Mouse (Mus musculus): Measurements from ENCODE around the gene Sdhaf1. TPM values are rescaled to one million over a fixed set of nuclear protein-coding genes. Genes with fewer than 3 reads are reported as not detected.
A peak's percentile ranks its signal among the peaks of the same experiment; 100 is the strongest.

The Sdhaf1 gene
- polyA plus RNA-seq, 1 experiment = 6.1 TPM

DNA sequence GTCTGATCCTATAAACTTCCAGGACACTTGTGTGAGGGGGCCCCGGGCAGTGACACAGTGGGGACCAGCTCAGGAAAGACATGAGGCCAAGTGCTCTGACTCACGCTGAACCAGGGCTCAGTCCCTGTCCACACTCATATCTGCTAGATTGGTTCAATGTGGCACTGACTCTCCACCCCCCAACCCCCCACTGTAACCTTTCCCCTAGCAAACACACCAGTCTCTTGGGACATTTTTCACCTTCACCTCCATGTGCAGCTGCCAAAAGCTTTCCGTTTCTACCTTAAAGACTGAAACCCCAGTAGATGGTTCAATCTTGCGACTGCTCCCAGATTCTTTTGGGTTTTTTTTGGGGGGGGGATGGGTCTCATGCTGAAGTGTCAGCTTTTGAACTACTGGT is 30.4 kb upstream of the Sdhaf1 start:
- Histone ChIP-seq H3K27ac (ENCODE audit: control insufficient read depth, insufficient read depth, low read depth, low read length) (no peak overlapping the region), H3K27me3 (ENCODE audit: control insufficient read depth, insufficient read depth, low read length) (no peaks in the 10 kb centered on the region), H3K4me3 (ENCODE audit: control insufficient read depth, low read depth, low read length) (no peak overlapping the region; the same call in 1 of the 2 replicates), H3K36me3 (ENCODE audit: control insufficient read depth, insufficient read depth, low read length) (no peaks in the 10 kb centered on the region), H3K4me1 (ENCODE audit: control insufficient read depth, insufficient read depth, low read length) (peaks cover 3% of the 10 kb centered on the region)
- TF ChIP-seq CTCF (IDR thresholded peaks at IDR 0.05; ENCODE audit: control insufficient read depth, insufficient read depth, insufficient replicate concordance, low read depth, low read length) (no peak), POLR2A (IDR thresholded peaks at IDR 0.05; ENCODE audit: control insufficient read depth, low read depth, low read length) (no peak)

- no peak overlapping the region for H3K27ac ChIP-seq (ENCODE audit: control insufficient read depth, insufficient read depth, low read depth, low read length)
- no peaks in the 10 kb centered on the region for H3K27me3 ChIP-seq (ENCODE audit: control insufficient read depth, insufficient read depth, low read length)
- peaks cover 3% of the 10 kb centered on the region for H3K4me1 ChIP-seq (ENCODE audit: control insufficient read depth, insufficient read depth, low read length)
- H3K36me3 ChIP-seq (ENCODE audit: control insufficient read depth, insufficient read depth, low read length) = no peaks in the 10 kb centered on the region
- H3K4me3 ChIP-seq (ENCODE audit: control insufficient read depth, low read depth, low read length) = peak overlapping the region; percentile 80
- TF ChIP-seq POLR2A (IDR thresholded peaks at IDR 0.05; ENCODE audit: control insufficient read depth, low read depth, low read length) (no peak), CTCF (IDR thresholded peaks at IDR 0.05; ENCODE audit: control insufficient read depth, insufficient read depth, insufficient replicate concordance, low read depth, low read length) (peak; percentile 80; the same call in 1 of the 2 replicates)
Measured at GRCm38 (mm10) chr7:30353279-30353822, 29.7 kb upstream of the Sdhaf1 start.

DNA sequence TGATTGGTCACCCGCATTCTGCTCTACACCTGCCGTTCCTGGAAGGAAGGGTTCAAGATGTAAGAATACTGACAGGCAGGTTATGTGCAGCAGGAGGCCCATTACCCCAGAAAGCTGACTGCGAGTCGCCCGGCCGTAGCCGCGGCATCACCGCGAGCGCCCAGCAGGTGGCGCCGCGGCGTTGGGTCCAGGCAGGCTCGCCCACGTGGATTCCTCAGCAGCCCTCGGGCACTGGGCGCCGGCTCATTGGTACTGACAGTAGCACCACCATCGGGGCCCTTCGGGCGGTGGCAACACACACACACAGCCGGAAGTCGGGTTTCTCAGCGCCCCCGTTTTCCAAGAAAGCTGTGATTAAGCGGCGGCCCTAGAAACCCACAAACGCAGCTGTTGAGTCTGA is 24.1 kb upstream of the Sdhaf1 start:
- H3K27ac ChIP-seq (ENCODE audit: control insufficient read depth, insufficient read depth, low read depth, low read length) = no peak overlapping the region
- peaks cover 3% of the 10 kb centered on the region for H3K4me1 ChIP-seq (ENCODE audit: control insufficient read depth, insufficient read depth, low read length)
- no peaks in the 10 kb centered on the region for H3K36me3 ChIP-seq (ENCODE audit: control insufficient read depth, insufficient read depth, low read length)
- H3K27me3 ChIP-seq (ENCODE audit: control insufficient read depth, insufficient read depth, low read length) = no peaks in the 10 kb centered on the region
- H3K4me3 ChIP-seq (ENCODE audit: control insufficient read depth, low read depth, low read length) = peak overlapping the region; percentile 66
- TF ChIP-seq CTCF (IDR thresholded peaks at IDR 0.05; ENCODE audit: control insufficient read depth, insufficient read depth, insufficient replicate concordance, low read depth, low read length) (peak; percentile 88), POLR2A (IDR thresholded peaks at IDR 0.05; ENCODE audit: control insufficient read depth, low read depth, low read length) (no peak)

DNA sequence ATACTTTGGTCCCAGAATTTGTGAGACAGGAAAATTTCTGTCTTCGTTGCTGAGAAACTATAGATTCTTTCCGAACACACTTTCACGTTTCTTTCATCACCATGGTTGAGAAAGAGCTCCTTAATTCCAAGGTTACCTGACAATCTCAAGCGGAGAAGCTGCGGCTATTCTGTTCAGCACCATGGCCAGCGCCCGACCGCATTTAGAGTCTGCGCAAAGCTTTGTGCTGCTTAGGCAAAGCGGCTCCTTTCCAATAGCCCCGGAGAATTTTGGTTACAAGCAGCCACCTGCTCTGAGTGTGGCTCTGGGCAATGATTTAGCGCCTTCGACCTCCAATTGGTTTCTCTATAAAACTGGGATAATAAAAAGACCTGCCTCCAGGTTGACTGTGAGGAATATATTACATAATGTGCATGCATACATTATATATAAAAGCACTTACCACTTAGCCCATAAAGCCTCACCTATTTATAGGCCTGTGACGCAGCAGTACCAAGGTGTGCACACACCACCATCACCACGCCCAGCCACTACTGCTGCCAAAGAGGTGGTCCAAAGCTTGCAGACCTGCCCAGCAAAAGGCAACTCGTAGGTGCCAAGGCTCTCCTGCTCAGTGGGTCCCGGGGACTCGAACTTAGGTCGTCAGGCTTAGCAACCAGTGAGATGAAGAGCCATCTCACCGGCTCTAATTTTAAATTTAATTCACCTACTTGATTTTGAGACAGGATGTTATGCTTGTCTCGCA is 23.1 kb upstream of the Sdhaf1 start:
- H3K4me3 ChIP-seq (ENCODE audit: control insufficient read depth, low read depth, low read length) = no peak overlapping the region
- no peak overlapping the region for H3K27ac ChIP-seq (ENCODE audit: control insufficient read depth, insufficient read depth, low read depth, low read length)
- no peak for TF ChIP-seq POLR2A (IDR thresholded peaks at IDR 0.05; ENCODE audit: control insufficient read depth, low read depth, low read length)
- TF ChIP-seq CTCF (IDR thresholded peaks at IDR 0.05; ENCODE audit: control insufficient read depth, insufficient read depth, insufficient replicate concordance, low read depth, low read length) = no peak
- H3K4me1 ChIP-seq (ENCODE audit: control insufficient read depth, insufficient read depth, low read length) = peaks cover 3% of the 10 kb centered on the region
- no peaks in the 10 kb centered on the region for H3K36me3 ChIP-seq (ENCODE audit: control insufficient read depth, insufficient read depth, low read length)
- no peaks in the 10 kb centered on the region for H3K27me3 ChIP-seq (ENCODE audit: control insufficient read depth, insufficient read depth, low read length)

DNA sequence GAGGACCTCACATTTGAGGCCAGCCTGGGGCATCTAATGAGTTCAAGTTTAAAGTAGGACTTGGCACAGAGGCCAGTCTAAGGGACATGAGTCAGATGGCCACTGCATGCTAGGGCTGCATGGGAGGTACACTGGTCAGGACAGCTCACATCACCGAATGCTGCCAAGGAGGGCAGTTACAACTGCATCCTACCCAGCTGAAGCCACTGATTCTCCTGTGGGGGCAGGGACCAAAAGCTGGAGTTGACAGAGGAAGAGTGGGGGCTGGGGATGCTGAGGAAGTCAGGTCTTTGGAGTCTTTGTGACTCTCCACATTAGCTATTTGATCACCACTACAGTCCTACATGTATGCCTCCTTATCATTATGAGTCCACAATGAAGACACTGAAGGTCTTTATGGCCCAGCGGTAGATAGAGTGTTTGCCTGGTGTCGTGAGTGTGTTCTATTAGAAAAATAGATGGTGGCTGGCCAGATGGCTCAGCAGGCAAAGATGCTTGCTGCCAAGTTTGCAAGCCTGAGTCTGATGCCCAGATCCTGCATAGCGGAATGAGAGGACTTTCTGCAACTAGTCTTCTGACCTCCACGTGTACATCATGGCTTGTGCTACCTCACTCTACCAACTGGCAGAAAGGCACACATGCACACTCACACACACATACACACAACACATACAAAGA is 15.9 kb upstream of the Sdhaf1 start:
- Histone ChIP-seq H3K27me3 (ENCODE audit: control insufficient read depth, insufficient read depth, low read length) (no peaks in the 10 kb centered on the region), H3K36me3 (ENCODE audit: control insufficient read depth, insufficient read depth, low read length) (no peaks in the 10 kb centered on the region), H3K27ac (ENCODE audit: control insufficient read depth, insufficient read depth, low read depth, low read length) (no peak overlapping the region), H3K4me3 (ENCODE audit: control insufficient read depth, low read depth, low read length) (no peak overlapping the region), H3K4me1 (ENCODE audit: control insufficient read depth, insufficient read depth, low read length) (peaks cover 4% of the 10 kb centered on the region)
- no peak for TF ChIP-seq CTCF (IDR thresholded peaks at IDR 0.05; ENCODE audit: control insufficient read depth, insufficient read depth, insufficient replicate concordance, low read depth, low read length)
- no peak for TF ChIP-seq POLR2A (IDR thresholded peaks at IDR 0.05; ENCODE audit: control insufficient read depth, low read depth, low read length)

DNA sequence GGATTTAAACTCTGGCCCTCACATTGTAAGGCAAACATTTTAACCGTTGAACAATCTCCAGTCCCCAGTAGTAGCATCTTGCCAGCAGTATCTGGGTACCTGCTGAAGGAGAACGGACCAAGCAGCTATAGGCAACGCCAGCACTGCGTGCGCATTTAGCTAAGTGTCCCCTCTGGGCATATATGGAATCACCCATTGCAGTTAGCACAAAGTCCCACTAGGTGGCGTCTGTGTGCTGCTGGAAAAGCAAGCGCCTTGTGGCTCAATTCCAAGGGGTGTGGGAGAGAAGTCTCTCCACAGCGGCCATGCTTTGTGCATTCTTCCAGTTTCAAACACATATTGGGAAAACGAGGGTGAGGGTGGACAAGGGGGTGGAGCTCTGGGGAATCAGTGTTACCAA is 12.7 kb upstream of the Sdhaf1 start:
- Histone ChIP-seq H3K27ac (ENCODE audit: control insufficient read depth, insufficient read depth, low read depth, low read length) (no peak overlapping the region), H3K4me3 (ENCODE audit: control insufficient read depth, low read depth, low read length) (no peak overlapping the region), H3K27me3 (ENCODE audit: control insufficient read depth, insufficient read depth, low read length) (no peaks in the 10 kb centered on the region), H3K4me1 (ENCODE audit: control insufficient read depth, insufficient read depth, low read length) (peaks cover 12% of the 10 kb centered on the region), H3K36me3 (ENCODE audit: control insufficient read depth, insufficient read depth, low read length) (no peaks in the 10 kb centered on the region)
- TF ChIP-seq CTCF (IDR thresholded peaks at IDR 0.05; ENCODE audit: control insufficient read depth, insufficient read depth, insufficient replicate concordance, low read depth, low read length) (peak; percentile 92), POLR2A (IDR thresholded peaks at IDR 0.05; ENCODE audit: control insufficient read depth, low read depth, low read length) (no peak)

- Histone ChIP-seq H3K27ac (ENCODE audit: control insufficient read depth, insufficient read depth, low read depth, low read length) (no peak overlapping the region), H3K27me3 (ENCODE audit: control insufficient read depth, insufficient read depth, low read length) (no peaks in the 10 kb centered on the region), H3K36me3 (ENCODE audit: control insufficient read depth, insufficient read depth, low read length) (no peaks in the 10 kb centered on the region), H3K4me3 (ENCODE audit: control insufficient read depth, low read depth, low read length) (no peak overlapping the region), H3K4me1 (ENCODE audit: control insufficient read depth, insufficient read depth, low read length) (peaks cover 12% of the 10 kb centered on the region)
- TF ChIP-seq CTCF (IDR thresholded peaks at IDR 0.05; ENCODE audit: control insufficient read depth, insufficient read depth, insufficient replicate concordance, low read depth, low read length) = no peak
- no peak for TF ChIP-seq POLR2A (IDR thresholded peaks at IDR 0.05; ENCODE audit: control insufficient read depth, low read depth, low read length)
Measured at GRCm38 (mm10) chr7:30335688-30336087, 12.0 kb upstream of the Sdhaf1 start.
